Mouse (Mus musculus): ENCODE measurements around the gene Dhx29.

DNA sequence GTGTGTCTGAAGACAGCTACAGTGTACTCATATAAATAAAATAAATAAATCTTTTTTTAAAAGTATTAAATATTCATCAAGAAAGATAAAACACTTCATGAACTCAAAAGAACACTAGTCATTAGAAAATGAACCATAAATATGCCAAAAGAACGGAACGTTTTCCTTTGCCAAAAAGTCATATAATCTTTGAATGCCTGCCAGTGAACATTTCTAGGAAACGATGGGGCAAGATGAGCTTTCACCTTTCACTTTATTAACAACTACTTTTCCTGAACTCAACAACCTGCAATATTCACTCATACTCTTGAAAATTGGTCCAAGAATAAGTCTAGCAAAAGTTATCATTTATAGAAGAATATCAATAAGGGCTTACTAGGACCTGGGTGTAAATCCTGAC, 25.1 kb upstream of the Dhx29 start:
- TF ChIP-seq CTCF (conservative IDR thresholded peaks at IDR 0.05 in 1 of 2, IDR thresholded peaks at IDR 0.05 in 1 of 2; ENCODE audit: low read depth in 2 of 2, low read length in 2 of 2) (no peak), EP300 (IDR thresholded peaks at IDR 0.05; ENCODE audit: low read length) (no peak), CHD2 (IDR thresholded peaks at IDR 0.05; ENCODE audit: low read length) (no peak), USF2 (conservative IDR thresholded peaks at IDR 0.05; ENCODE audit: low read depth, low read length) (no peak), ZMIZ1 (IDR thresholded peaks at IDR 0.05; ENCODE audit: low read depth, low read length) (no peak), ZC3H11A (IDR thresholded peaks at IDR 0.05; ENCODE audit: low read depth, low read length) (no peak), POLR2AphosphoS2 (IDR thresholded peaks at IDR 0.05; ENCODE audit: low read depth, low read length) (no peak), POLR2A (IDR thresholded peaks at IDR 0.05; ENCODE audit: low read depth, low read length) (no peak), KAT2A (IDR thresholded peaks at IDR 0.05; ENCODE audit: insufficient replicate concordance, low read length) (no peak), MAZ (IDR thresholded peaks at IDR 0.05; ENCODE audit: low read depth, low read length) (no peak)

Data from CH12.LX (cell line).